Mouse (Mus musculus) ZHBTc4 (cell line): Measurements from ENCODE around the gene Gm6465.
"Not testable (repeated sequence)": the region's sequence is repeated elsewhere in the genome, so short reads cannot be mapped to it uniquely, and the experiment has no call there.

Experiments used
- DNase-seq: peaks from one replicate; pipeline ENCODE4 v3.0.0-alpha.2; 2011; ENCODE audit warnings: low read depth, low spot score

The Gm6465 gene

DNA sequence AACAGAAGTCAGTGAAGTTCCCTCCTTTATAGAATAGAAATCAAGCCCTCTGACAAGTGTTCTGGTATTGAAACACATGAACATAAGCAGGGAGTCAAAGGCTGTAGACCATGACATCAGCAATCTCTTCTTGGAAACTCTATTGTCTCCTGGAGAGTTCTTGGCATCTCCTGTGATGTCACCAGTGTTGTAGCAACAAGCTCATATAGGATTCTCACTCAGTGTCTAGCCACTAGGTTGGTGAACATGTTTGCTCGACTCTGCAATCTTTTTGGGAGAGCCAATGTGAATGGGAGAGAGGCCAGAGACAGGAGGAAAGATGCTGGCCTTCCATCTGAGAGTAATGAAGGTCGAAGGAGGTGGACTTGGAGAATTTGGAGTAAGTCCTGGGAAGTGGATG lies at the start of gene Gm6465:
Gene Gm6465 (plus strand): TSS at position 301 of the 400 bp plus-strand sequence.
- DNase-seq, result not testable (repeated sequence)

DNA sequence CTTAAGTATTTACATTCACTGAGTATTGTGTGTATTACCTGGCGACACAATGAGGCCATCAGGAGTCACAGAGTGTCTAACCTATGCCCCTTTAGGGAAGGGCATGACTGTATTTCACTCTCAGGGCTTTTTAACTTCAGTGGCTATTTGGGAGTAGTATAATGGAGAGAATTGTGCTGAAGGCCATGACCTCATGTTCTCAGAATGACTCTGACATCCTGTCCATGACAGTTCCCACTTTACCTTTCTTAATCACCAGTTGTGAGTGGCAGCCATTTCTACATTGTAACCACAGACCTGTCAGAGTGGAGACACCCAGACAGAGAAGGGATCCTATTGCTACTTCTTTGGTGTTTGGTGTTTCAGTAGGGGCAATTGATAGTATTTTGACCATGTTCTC lies 485 bp downstream of the Gm6465 start:
- DNase-seq, result not testable (repeated sequence)

- DNase-seq, result not testable (repeated sequence)
Measured at GRCm38 (mm10) chr5:11857909-11858308, 12.6 kb downstream of the Gm6465 start.
